Mouse (Mus musculus): ENCODE results near the gene Tuba1b. TPM values are rescaled to one million over a fixed set of nuclear protein-coding genes. Genes with fewer than 3 reads are reported as not detected.
"Not testable (repeated sequence)": the region's sequence is repeated elsewhere in the genome, so short reads cannot be mapped to it uniquely, and the experiment has no call there.

Gene Tuba1b
- polyA plus RNA-seq, 1 experiment, result 71.2 TPM

- peaks cover 2% of the 10 kb centered on the region; the same call in 1 of the 2 replicates for H3K36me3 ChIP-seq (ENCODE audit: control insufficient read depth)
- no peaks in the 10 kb centered on the region for H3K9me3 ChIP-seq (ENCODE audit: control insufficient read depth, low read length)
- no peak for TF ChIP-seq TAL1 (IDR thresholded peaks at IDR 0.05; ENCODE audit: low read length)
- TF ChIP-seq GATA1 (IDR thresholded peaks at IDR 0.05; ENCODE audit: low read length), result no peak
- peaks cover 41% of the 10 kb centered on the region for H3K27me3 ChIP-seq (ENCODE audit: control insufficient read depth)
- no peak overlapping the region for H3K4me3 ChIP-seq (replicated peaks)
- peaks cover 25% of the 10 kb centered on the region for H3K4me1 ChIP-seq (ENCODE audit: control insufficient read depth)
Observed at GRCm38 (mm10) chr15:98955324-98955723, 21.0 kb upstream of the Tuba1b start.

- no peak for TF ChIP-seq TAL1 (IDR thresholded peaks at IDR 0.05; ENCODE audit: low read length)
- Histone ChIP-seq H3K36me3 (ENCODE audit: control insufficient read depth) (peaks cover 2% of the 10 kb centered on the region; the same call in 1 of the 2 replicates), H3K4me1 (ENCODE audit: control insufficient read depth) (peaks cover 22% of the 10 kb centered on the region), H3K9me3 (ENCODE audit: control insufficient read depth, low read length) (no peaks in the 10 kb centered on the region), H3K4me3 (replicated peaks) (no peak overlapping the region), H3K27me3 (ENCODE audit: control insufficient read depth) (peaks cover 41% of the 10 kb centered on the region)
Observed at GRCm38 (mm10) chr15:98954425-98955253, 20.3 kb upstream of the Tuba1b start.

DNA sequence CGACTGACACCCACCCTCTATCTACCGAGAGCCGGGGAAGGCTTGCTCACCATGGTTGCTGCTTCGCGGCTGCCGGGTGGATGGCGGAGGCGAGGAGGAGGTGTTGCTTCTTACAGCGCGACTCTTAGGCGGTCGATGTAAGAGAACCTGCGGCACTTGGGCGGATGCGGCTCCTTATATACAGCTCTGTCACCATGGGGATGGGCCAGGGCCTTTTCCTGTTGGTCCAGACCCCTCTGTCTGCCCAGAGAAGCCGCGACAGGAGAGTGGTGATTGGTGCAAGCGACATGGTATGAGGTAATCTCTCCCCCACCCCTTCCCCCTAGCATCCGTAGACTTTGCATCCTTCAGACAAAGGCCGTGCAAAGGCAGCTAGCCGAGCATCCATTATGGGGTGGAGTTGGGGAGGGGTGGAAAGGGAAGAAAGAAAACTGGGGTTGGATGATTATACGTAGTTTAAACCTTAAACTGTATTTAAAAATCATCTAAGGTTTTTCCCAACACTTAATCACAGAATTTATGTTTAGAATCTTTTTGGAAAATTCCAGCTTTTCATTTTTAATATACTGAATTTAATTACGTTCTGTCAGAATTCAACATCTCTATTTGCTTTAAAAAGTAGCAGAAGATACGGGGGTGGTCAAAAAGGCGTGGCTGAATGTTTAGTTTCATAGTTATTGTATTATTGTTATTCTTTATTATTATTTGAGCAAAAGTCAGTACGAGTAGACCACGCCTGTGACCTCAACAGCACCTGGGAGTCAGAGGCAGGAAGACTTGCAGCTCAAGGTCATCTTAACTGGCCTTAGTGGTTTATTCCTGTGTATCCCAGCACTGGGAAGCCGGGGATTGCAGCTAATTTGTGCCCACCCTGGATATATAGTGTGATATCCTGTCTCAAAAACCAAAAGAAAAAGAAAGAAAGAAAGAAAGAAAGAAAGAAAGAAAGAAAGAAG is 19.3 kb upstream of the Tuba1b start, which contains the start of the genes Gm49450 and Tuba1a:
TSS of gene Gm49450 (minus strand) at position 151 of the 956 bp plus-strand sequence.
TSS of gene Tuba1a (minus strand) at position 303 of the 956 bp plus-strand sequence.
- Histone ChIP-seq H3K36me3 (ENCODE audit: control insufficient read depth) (peaks cover 2% of the 10 kb centered on the region; the same call in 1 of the 2 replicates), H3K4me3 (replicated peaks) (peak within 1 kb of the TSS; percentile 71), H3K27me3 (ENCODE audit: control insufficient read depth) (peaks cover 41% of the 10 kb centered on the region), H3K9me3 (ENCODE audit: control insufficient read depth, low read length) (no peaks in the 10 kb centered on the region), H3K4me1 (ENCODE audit: control insufficient read depth) (peaks cover 19% of the 10 kb centered on the region)
- TF ChIP-seq GATA1 (IDR thresholded peaks at IDR 0.05; ENCODE audit: low read length) (no peak), TAL1 (IDR thresholded peaks at IDR 0.05; ENCODE audit: low read length) (no peak)

DNA sequence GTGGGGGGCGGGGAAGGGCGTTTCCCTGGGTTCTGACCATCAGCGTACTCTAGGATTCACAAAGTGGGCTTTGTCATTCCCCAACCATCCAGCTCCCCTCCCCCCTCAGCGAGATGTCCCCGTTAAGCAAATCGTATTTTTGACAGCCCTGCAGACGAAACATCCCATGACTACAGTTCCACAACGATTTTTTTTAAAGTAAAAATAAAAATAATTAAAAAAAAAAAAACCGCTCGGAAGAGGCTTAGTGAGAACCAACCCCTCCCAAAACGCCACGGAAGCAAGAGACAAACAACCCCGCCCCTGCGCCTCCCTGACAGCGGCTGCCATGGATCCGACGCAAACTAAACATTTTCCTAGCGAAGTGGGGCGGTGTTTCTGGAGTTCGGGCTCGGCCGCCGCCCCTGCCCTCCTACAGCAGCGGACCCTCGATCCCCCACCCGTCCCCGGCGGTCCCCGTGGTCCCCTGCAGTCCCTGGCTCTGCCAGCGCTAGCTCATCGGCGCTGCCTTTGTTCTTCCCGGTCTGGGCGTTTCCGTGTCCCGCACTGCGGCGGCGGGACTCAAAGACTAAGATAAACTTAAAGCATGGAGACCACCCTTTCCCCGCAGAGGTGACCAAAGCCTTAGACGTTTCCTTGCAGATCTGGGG is 18.5 kb upstream of the Tuba1b start:
- peaks cover 41% of the 10 kb centered on the region for H3K27me3 ChIP-seq (ENCODE audit: control insufficient read depth)
- H3K36me3 ChIP-seq (ENCODE audit: control insufficient read depth), result peaks cover 2% of the 10 kb centered on the region; the same call in 1 of the 2 replicates
- H3K4me1 ChIP-seq (ENCODE audit: control insufficient read depth), result peaks cover 19% of the 10 kb centered on the region
- no peaks in the 10 kb centered on the region for H3K9me3 ChIP-seq (ENCODE audit: control insufficient read depth, low read length)
- peak overlapping the region; percentile 71 for H3K4me3 ChIP-seq (replicated peaks)
- no peak for TF ChIP-seq GATA1 (IDR thresholded peaks at IDR 0.05; ENCODE audit: low read length)
- no peak for TF ChIP-seq TAL1 (IDR thresholded peaks at IDR 0.05; ENCODE audit: low read length)

- Histone ChIP-seq H3K27me3 (ENCODE audit: control insufficient read depth) (peaks cover 41% of the 10 kb centered on the region), H3K4me1 (ENCODE audit: control insufficient read depth) (peaks cover 19% of the 10 kb centered on the region), H3K4me3 (replicated peaks) (no peak overlapping the region), H3K9me3 (ENCODE audit: control insufficient read depth, low read length) (no peaks in the 10 kb centered on the region), H3K36me3 (ENCODE audit: control insufficient read depth) (peaks cover 2% of the 10 kb centered on the region; the same call in 1 of the 2 replicates)
- no peak for TF ChIP-seq TAL1 (IDR thresholded peaks at IDR 0.05; ENCODE audit: low read length)
- no peak for TF ChIP-seq GATA1 (IDR thresholded peaks at IDR 0.05; ENCODE audit: low read length)
Observed at GRCm38 (mm10) chr15:98952063-98952455, 17.7 kb upstream of the Tuba1b start.

- H3K4me1 ChIP-seq (ENCODE audit: control insufficient read depth), result peaks cover 19% of the 10 kb centered on the region
- not testable (repeated sequence) for H3K4me3 ChIP-seq (replicated peaks); H3K9me3 ChIP-seq (ENCODE audit: control insufficient read depth, low read length); H3K36me3 ChIP-seq (ENCODE audit: control insufficient read depth)
- peaks cover 40% of the 10 kb centered on the region for H3K27me3 ChIP-seq (ENCODE audit: control insufficient read depth)
Observed at GRCm38 (mm10) chr15:98951122-98952062, 17.0 kb upstream of the Tuba1b start.

- TF ChIP-seq GATA1 (IDR thresholded peaks at IDR 0.05; ENCODE audit: low read length), result no peak
- TF ChIP-seq TAL1 (IDR thresholded peaks at IDR 0.05; ENCODE audit: low read length), result no peak
- Histone ChIP-seq H3K9me3 (ENCODE audit: control insufficient read depth, low read length) (peaks cover 2% of the 10 kb centered on the region; the same call in 1 of the 2 replicates), H3K36me3 (ENCODE audit: control insufficient read depth) (peaks cover 2% of the 10 kb centered on the region; the same call in 1 of the 2 replicates), H3K4me3 (replicated peaks) (no peak overlapping the region), H3K27me3 (ENCODE audit: control insufficient read depth) (peaks cover 26% of the 10 kb centered on the region), H3K4me1 (ENCODE audit: control insufficient read depth) (peaks cover 16% of the 10 kb centered on the region)
Observed at GRCm38 (mm10) chr15:98949607-98949892, 15.2 kb upstream of the Tuba1b start.

Data from erythroblast, embryonic 14.5 days (primary cell).